In the genomic region with DNA sequence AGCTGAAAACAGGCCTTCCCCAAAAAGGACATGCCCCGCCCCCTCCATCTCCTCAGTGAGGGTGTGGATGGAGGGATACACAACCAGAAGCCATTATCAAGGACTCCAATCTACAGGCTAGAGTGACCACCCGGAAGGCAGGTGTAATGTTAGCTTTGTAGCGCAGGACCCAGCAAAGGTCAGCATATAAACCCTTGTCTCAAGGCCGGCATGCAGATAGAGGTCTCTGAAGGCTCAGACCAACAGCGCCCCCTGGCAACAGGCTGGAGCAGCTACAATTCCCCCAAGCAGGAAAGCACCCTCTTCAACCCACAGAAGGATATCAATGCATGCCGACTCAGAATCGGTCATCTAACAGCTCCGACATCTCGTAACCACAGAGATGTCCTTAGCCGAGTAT, we compare ENCODE assay signal across 9 mouse cellular contexts.
DNase-seq lines count a peak whose midpoint lies in the region; ATAC-seq lines count a peak whose summit lies in the region.
"Had no signal": no experiment of that assay in that cellular context is flagged by ENCODE, and none has a peak within 500 bp of the region (broad histone marks: within the 10 kb centered on the region; RNA-seq: fewer than 3 reads in every experiment).

No protein-coding gene starts in this region.

- H3K36me3 ChIP-seq in hindbrain, embryonic 11.5 days (ENCODE audit: control insufficient read depth, insufficient read depth, low read length): no peaks in the 10 kb centered on the region
- no peaks in the 10 kb centered on the region for H3K36me3 ChIP-seq in hindbrain, embryonic 14.5 days (replicated peaks; ENCODE audit: control insufficient read depth, insufficient read depth)
- H3K36me3 ChIP-seq in neural tube, embryonic 11.5 days (ENCODE audit: control insufficient read depth, insufficient read depth, low read length): no peaks in the 10 kb centered on the region
- H3K36me3 ChIP-seq: embryonic facial prominence, embryonic 12.5 days had no signal

- H3K4me3 ChIP-seq in hindbrain, embryonic 11.5 days (ENCODE audit: low read depth, low read length): no peak overlapping the region
- H3K4me3 ChIP-seq in hindbrain, embryonic 14.5 days (replicated peaks; ENCODE audit: low read length): no peak overlapping the region
- no peak overlapping the region for H3K4me3 ChIP-seq in neural tube, embryonic 11.5 days (ENCODE audit: low read depth, low read length)
- H3K4me3 ChIP-seq: embryonic facial prominence, embryonic 12.5 days had no signal

- no peaks in the 10 kb centered on the region for H3K27me3 ChIP-seq in hindbrain, embryonic 11.5 days (ENCODE audit: control insufficient read depth, insufficient read depth, low read length)
- no peaks in the 10 kb centered on the region for H3K27me3 ChIP-seq in hindbrain, embryonic 14.5 days (ENCODE audit: control insufficient read depth, insufficient read depth, low read length)
- no peaks in the 10 kb centered on the region for H3K27me3 ChIP-seq in neural tube, embryonic 11.5 days (ENCODE audit: control insufficient read depth, insufficient read depth, low read length)
- H3K27me3 ChIP-seq: embryonic facial prominence, embryonic 12.5 days had no signal

- no peak overlapping the region for H3K9ac ChIP-seq in hindbrain, embryonic 11.5 days (ENCODE audit: low read depth, low read length)
- H3K9ac ChIP-seq in hindbrain, embryonic 14.5 days: no peak overlapping the region
- H3K9ac ChIP-seq in neural tube, embryonic 11.5 days (ENCODE audit: low read length): no peak overlapping the region
- H3K9ac ChIP-seq: embryonic facial prominence, embryonic 12.5 days had no signal

- no peak overlapping the region for H3K4me2 ChIP-seq in hindbrain, embryonic 11.5 days (replicated peaks; ENCODE audit: low read depth, low read length)
- H3K4me2 ChIP-seq in hindbrain, embryonic 14.5 days (replicated peaks): no peak overlapping the region
- H3K4me2 ChIP-seq in neural tube, embryonic 11.5 days (ENCODE audit: low read depth): no peak overlapping the region
- H3K4me2 ChIP-seq: embryonic facial prominence, embryonic 12.5 days had no signal

- no peaks in the 10 kb centered on the region for H3K9me3 ChIP-seq in hindbrain, embryonic 11.5 days (ENCODE audit: control insufficient read depth, low read length)
- no peaks in the 10 kb centered on the region for H3K9me3 ChIP-seq in hindbrain, embryonic 14.5 days (ENCODE audit: control insufficient read depth, low read length)
- no peaks in the 10 kb centered on the region for H3K9me3 ChIP-seq in neural tube, embryonic 11.5 days (ENCODE audit: control insufficient read depth, low read length)
- H3K9me3 ChIP-seq: embryonic facial prominence, embryonic 12.5 days had no signal

- ATAC-seq in hindbrain, embryonic 11.5 days (ENCODE audit: low FRiP score): no peak
- no peak for ATAC-seq in hindbrain, embryonic 14.5 days (ENCODE audit: low FRiP score)
- no peak for ATAC-seq in neural tube, embryonic 11.5 days (ENCODE audit: insufficient read depth, low FRiP score, low TSS enrichment)

- H3K4me1 ChIP-seq in hindbrain, embryonic 11.5 days (replicated peaks; ENCODE audit: control insufficient read depth, insufficient read depth, low read length): no peaks in the 10 kb centered on the region
- H3K4me1 ChIP-seq in hindbrain, embryonic 14.5 days (replicated peaks; ENCODE audit: control insufficient read depth, insufficient read depth, low read length): peaks cover 8% of the 10 kb centered on the region; the same call in 1 of the 2 replicates
- 0 out of 2 replicates have a peak, but pooled peaks cover 4% of the 10 kb centered on the region for H3K4me1 ChIP-seq in neural tube, embryonic 11.5 days (ENCODE audit: control insufficient read depth, insufficient read depth, low read length)

- WGBS in hindbrain, embryonic 11.5 days: 63% methylated on average over 10 of the region's 10 CpGs
- WGBS in hindbrain, embryonic 14.5 days: 73% methylated on average over 10 of the region's 10 CpGs
- WGBS in neural tube, embryonic 11.5 days: 74% methylated on average over 10 of the region's 10 CpGs

- H3K27ac ChIP-seq in hindbrain, embryonic 11.5 days (ENCODE audit: low read depth, low read length): no peak overlapping the region
- H3K27ac ChIP-seq in hindbrain, embryonic 14.5 days: no peak overlapping the region
- no peak overlapping the region for H3K27ac ChIP-seq in neural tube, embryonic 11.5 days (ENCODE audit: low read depth, low read length)
- H3K27ac ChIP-seq: embryonic facial prominence, embryonic 12.5 days had no signal

- DNase-seq in hindbrain, embryonic 11.5 days (ENCODE audit: low spot score): peak; percentile 69
- no peak for DNase-seq in hindbrain, embryonic 14.5 days (ENCODE audit: low spot score)
- DNase-seq in CD4-positive helper T cell, adult 2 months (ENCODE audit: low read depth, low spot score): peak; percentile 15
- peak; percentile 86 to 87 for DNase-seq in adrenal gland, postnatal 36 days
- peak; percentile 60 for DNase-seq in embryo, embryonic 9.5 days (ENCODE audit: extremely low spot score)
- peak; percentile 64 to 66 for DNase-seq in layer of hippocampus, postnatal 10 days (ENCODE audit: low spot score in 2 of 2)
- peak; percentile 57 for DNase-seq in neural tube, embryonic 11.5 days (ENCODE audit: low spot score)
- DNase-seq in yolk sac, embryonic 10.5 days (ENCODE audit: low spot score): peak; percentile 38
